Mouse (Mus musculus) forebrain, postnatal 0 days (tissue): ENCODE data around the gene Pola2. TPM values are rescaled to one million over a fixed set of nuclear protein-coding genes. Genes with fewer than 3 reads are reported as not detected.

Experiments used
- ATAC-seq: fragments of 200-750 bp; cut with Nextera tagmentation; 2 replicates; pipeline ENCODE4 v1.8.0; 2017; ENCODE audit warnings: mild to moderate bottlenecking, moderate library complexity
- DNase-seq: peaks from one replicate; pipeline ENCODE4 v3.0.0-alpha.2; 2015
- H3K27ac ChIP-seq: fragments of 300-500 bp; sonication (generic); 2 replicates; pipeline ENCODE4 v1.5.1; 2014; ENCODE audit warnings: low read depth, mild to moderate bottlenecking, antibody characterized with exemption, low read length, moderate library complexity, mixed read lengths
- H3K27me3 ChIP-seq: fragments of 300-500 bp; sonication (generic); 2 replicates; pipeline ENCODE4 v1.6.1; 2014; ENCODE audit warnings: mild to moderate bottlenecking, low read length, mixed read lengths; ENCODE audit not compliant: insufficient read depth
- H3K36me3 ChIP-seq: fragments of 300-500 bp; sonication (generic); 2 replicates; pipeline ENCODE4 v1.6.1; 2014; ENCODE audit warnings: mild to moderate bottlenecking, moderate library complexity; ENCODE audit not compliant: insufficient read depth
- H3K4me1 ChIP-seq: fragments of 300-500 bp; sonication (generic); 2 replicates; pipeline ENCODE4 v1.6.1; 2014; ENCODE audit warnings: antibody characterized with exemption; ENCODE audit not compliant: insufficient read depth
- H3K4me2 ChIP-seq: fragments of 300-500 bp; sonication (generic); 2 replicates; pipeline ENCODE4 v1.6.1; 2014; ENCODE audit warnings: low read depth, mild to moderate bottlenecking, moderate library complexity
- H3K4me3 ChIP-seq: fragments of 300-500 bp; sonication (generic); 2 replicates; pipeline ENCODE4 v1.5.1; 2014; ENCODE audit warnings: low read depth, low read length, mixed read lengths
- H3K9ac ChIP-seq: fragments of 300-500 bp; sonication (generic); 2 replicates; pipeline ENCODE4 v1.6.1; 2014; ENCODE audit warnings: mild to moderate bottlenecking
- H3K9me3 ChIP-seq: fragments of 300-500 bp; sonication (generic); 2 replicates; pipeline ENCODE4 v1.6.1; 2016; ENCODE audit warnings: low read length
- CTCF ChIP-seq: sonication (generic); IDR thresholded peaks from 2 replicates; pipeline ENCODE4 v1.5.1; 2016; ENCODE audit warnings: antibody characterized with exemption, control low read depth, low read depth
- WGBS: fragments of 180-500 bp; shearing (Covaris S2); extraction: QIAGEN DNeasy Blood & Tissue Kit; methylation state at CpG from one replicate; pipeline ENCODE4 v1.1.7; 2014; 5-methylcytosine and 5-hydroxymethylcytosine counted together
- polyA plus RNA-seq: library from polyadenylated mRNA; unstranded; fragments of >200 nt; fragmentation: Nextera tagmentation; extraction: Ambion mirVana; gene quantifications from 2 replicates; pipeline ENCODE4 v1.2.1, GENCODE M21; 2015
- total RNA-seq: library from RNA; depleted of rRNA; stranded (reverse); fragments of >200 nt; gene quantifications from 2 replicates; pipeline ENCODE4 v1.2.3, GENCODE M21; 2014

Gene Pola2
- total and polyA plus RNA-seq, 2 experiments from 2014 or later, result 13.7 to 18.1 TPM

GRCm38 (mm10) chr19:5923990-5924712 lies 39.9 kb downstream of the Pola2 start:
- Histone ChIP-seq H3K9me3 (no peaks in the 10 kb centered on the region), H3K9ac (peak overlapping the region; percentile 70), H3K36me3 (no peaks in the 10 kb centered on the region), H3K27ac (peak overlapping the region; percentile 60), H3K27me3 (no peaks in the 10 kb centered on the region), H3K4me3 (peak overlapping the region; percentile 60), H3K4me2 (peak overlapping the region; percentile 94), H3K4me1 (0 out of 2 replicates have a peak, but pooled peaks cover 3% of the 10 kb centered on the region)
- peak; percentile 86 for TF ChIP-seq CTCF
- DNase-seq (peak; percentile 95), ATAC-seq (peak; percentile 90)
- under 1% methylated on average over 38 of the region's 38 CpGs for WGBS

- Histone ChIP-seq H3K9ac (no peak overlapping the region), H3K27me3 (no peaks in the 10 kb centered on the region), H3K4me2 (no peak overlapping the region), H3K4me3 (no peak overlapping the region), H3K27ac (no peak overlapping the region), H3K36me3 (peaks cover 7% of the 10 kb centered on the region), H3K4me1 (0 out of 2 replicates have a peak, but pooled peaks cover 3% of the 10 kb centered on the region), H3K9me3 (no peaks in the 10 kb centered on the region)
- TF ChIP-seq CTCF, result no peak
- no peak for DNase-seq
- no peak for ATAC-seq
- 92% methylated on average over 3 of the region's 3 CpGs for WGBS
Measured at GRCm38 (mm10) chr19:5922963-5923362, 41.0 kb downstream of the Pola2 start.

- Histone ChIP-seq H3K4me2 (0 out of 2 replicates have a peak overlapping the region, but pooled peaks have one; percentile 2), H3K9ac (peak overlapping the region; percentile 14; the same call in 1 of the 2 replicates)
- WGBS, result 78% methylated on average over 15 of the region's 15 CpGs
Measured at GRCm38 (mm10) chr19:5922119-5922942, 41.7 kb downstream of the Pola2 start.

GRCm38 (mm10) chr19:5921715-5922114 lies 42.3 kb downstream of the Pola2 start:
- H3K27ac ChIP-seq, result no peak overlapping the region
- no peak overlapping the region for H3K4me3 ChIP-seq
- ATAC-seq (no peak), DNase-seq (no peak)
- no peaks in the 10 kb centered on the region for H3K9me3 ChIP-seq
- WGBS, result 19% methylated on average over 9 of the region's 9 CpGs
- 0 out of 2 replicates have a peak overlapping the region, but pooled peaks have one; percentile 2 for H3K4me2 ChIP-seq
- H3K9ac ChIP-seq, result peak overlapping the region; percentile 14; the same call in 1 of the 2 replicates
- 0 out of 2 replicates have a peak, but pooled peaks cover 3% of the 10 kb centered on the region for H3K4me1 ChIP-seq
- no peaks in the 10 kb centered on the region for H3K27me3 ChIP-seq
- peaks cover 15% of the 10 kb centered on the region for H3K36me3 ChIP-seq
- TF ChIP-seq CTCF, result no peak

More at GRCm38 (mm10) chr19:5922119-5922942, 41.7 kb downstream of the Pola2 start:
- Histone ChIP-seq H3K4me1 (0 out of 2 replicates have a peak, but pooled peaks cover 3% of the 10 kb centered on the region), H3K27ac (no peak overlapping the region), H3K36me3 (peaks cover 12% of the 10 kb centered on the region), H3K4me3 (no peak overlapping the region), H3K9me3 (no peaks in the 10 kb centered on the region), H3K27me3 (no peaks in the 10 kb centered on the region)
- no peak for TF ChIP-seq CTCF
- ATAC-seq, result no peak
- DNase-seq, result no peak

GRCm38 (mm10) chr19:5913007-5913719 lies 50.8 kb downstream of the Pola2 start, which contains the start of gene Dpf2:
Gene Dpf2, minus strand, starts transcription at chr19:5913010.
- no peak for ATAC-seq

GRCm38 (mm10) chr19:5912103-5913006 lies 51.6 kb downstream of the Pola2 start:
- Histone ChIP-seq H3K4me1 (peaks cover 19% of the 10 kb centered on the region), H3K36me3 (peaks cover 4% of the 10 kb centered on the region), H3K4me3 (peak overlapping the region; percentile 93), H3K9ac (peak overlapping the region; percentile 77), H3K9me3 (no peaks in the 10 kb centered on the region), H3K27me3 (no peaks in the 10 kb centered on the region), H3K4me2 (peak overlapping the region; percentile 90), H3K27ac (peak overlapping the region; percentile 83)
- ATAC-seq, result peak; percentile 97
- TF ChIP-seq CTCF, result peak; percentile 47
- 2% methylated on average over 59 of the region's 59 CpGs for WGBS
- peak; percentile 100 for DNase-seq

More at GRCm38 (mm10) chr19:5913007-5913719, 50.8 kb downstream of the Pola2 start, which contains the start of gene Dpf2:
- 21% methylated on average over 13 of the region's 13 CpGs for WGBS
- peak within 1 kb of the TSS; percentile 83 for H3K27ac ChIP-seq
- no peaks in the 10 kb centered on the region for H3K9me3 ChIP-seq
- H3K27me3 ChIP-seq, result no peaks in the 10 kb centered on the region
- peaks cover 10% of the 10 kb centered on the region for H3K36me3 ChIP-seq
- TF ChIP-seq CTCF, result 0 out of 2 replicates have a peak, but pooled peaks have one; percentile 1
- H3K4me2 ChIP-seq, result peak within 1 kb of the TSS; percentile 90
- peak within 1 kb of the TSS; percentile 77 for H3K9ac ChIP-seq
- peaks cover 19% of the 10 kb centered on the region for H3K4me1 ChIP-seq
- H3K4me3 ChIP-seq, result peak within 1 kb of the TSS; percentile 93
- DNase-seq, result no peak
